9 mouse cellular contexts compared by ENCODE assay signal in the genomic region with DNA sequence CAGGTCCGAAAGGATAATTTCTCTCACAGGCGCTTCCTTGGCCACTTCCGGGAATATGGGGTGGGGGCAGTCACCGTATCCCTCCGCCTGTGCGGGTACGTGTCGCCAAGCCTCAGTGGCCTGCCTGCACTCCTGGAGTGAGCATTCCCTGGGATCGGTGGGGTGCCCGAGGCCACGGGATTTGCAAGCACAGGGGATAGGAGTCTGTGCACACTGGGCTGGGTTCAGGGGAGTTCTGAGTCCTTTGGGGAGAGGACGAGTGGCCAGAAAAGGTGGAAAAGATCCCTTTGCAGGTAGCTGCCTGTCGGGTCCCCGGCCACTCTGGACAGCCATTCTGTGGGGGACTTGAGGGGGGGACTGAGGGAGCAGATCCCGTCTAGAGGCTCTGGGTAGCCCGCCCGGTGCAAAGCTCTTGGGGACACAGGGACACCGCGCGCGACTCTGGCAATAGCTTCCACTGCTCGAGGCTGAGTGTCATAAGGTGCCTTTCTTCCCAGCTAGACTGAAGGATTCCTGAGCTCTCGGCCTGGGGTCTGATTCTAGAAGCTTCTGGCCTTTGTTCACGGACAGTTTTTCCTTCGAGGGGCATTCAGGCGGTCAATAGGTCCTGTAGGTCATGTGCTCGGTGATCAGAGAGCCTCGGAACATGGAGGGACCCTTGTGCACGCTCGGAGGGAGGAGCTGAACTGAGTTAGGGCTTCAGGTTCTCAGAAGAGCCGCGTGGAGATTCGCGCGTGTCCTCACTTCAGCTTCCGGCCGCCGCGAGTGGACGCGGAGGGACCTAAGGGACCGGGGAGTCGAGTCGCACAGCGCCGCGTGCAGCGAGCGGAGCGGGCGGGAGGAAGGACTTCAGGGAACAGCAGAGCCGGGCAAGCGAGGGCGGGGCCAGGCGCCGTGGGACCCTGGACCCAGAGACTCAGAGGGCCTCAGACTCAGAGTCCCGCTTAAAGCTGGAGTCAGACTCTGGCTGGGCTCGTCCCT. TPM values are rescaled to one million over a fixed set of nuclear protein-coding genes. Genes with fewer than 3 reads are reported as not detected.
DNase-seq lines count a peak whose midpoint lies in the region; ATAC-seq and TF ChIP-seq lines count a peak whose summit lies in the region.
"Had no signal": no experiment of that assay in that cellular context is flagged by ENCODE, and none has a peak within 500 bp of the region (broad histone marks: within the 10 kb centered on the region; RNA-seq: fewer than 3 reads in every experiment).

No protein-coding gene starts in this region.

- H3K4me1 ChIP-seq in spleen, adult 2 months (ENCODE audit: control insufficient read depth, insufficient read depth, insufficient read length), result no peaks in the 10 kb centered on the region
- H3K4me1 ChIP-seq in kidney, embryonic 15.5 days, result peaks cover 32% of the 10 kb centered on the region

- no peaks in the 10 kb centered on the region for H3K9me3 ChIP-seq in kidney, embryonic 15.5 days (replicated peaks)

- no peak for TF ChIP-seq POLR2A in spleen, adult 2 months (IDR thresholded peaks at IDR 0.05; ENCODE audit: low read depth, low read length)

- WGBS in spleen, adult 2 months, result 1% methylated on average over 58 of the region's 58 CpGs
- WGBS in kidney, embryonic 15.5 days, result under 1% methylated on average over 58 of the region's 58 CpGs

- H3K4me3 ChIP-seq in spleen, adult 2 months (ENCODE audit: extremely low read depth, insufficient read depth, insufficient read length), result peak overlapping the region; percentile 35; the same call in 1 of the 2 replicates
- peak overlapping the region; percentile 49 for H3K4me3 ChIP-seq in kidney, embryonic 15.5 days (replicated peaks)

- H3K27me3 ChIP-seq in spleen, adult 2 months (ENCODE audit: control insufficient read depth, insufficient read depth, low read length), result peaks cover 4% of the 10 kb centered on the region
- H3K27me3 ChIP-seq in kidney, embryonic 15.5 days, result peaks cover 3% of the 10 kb centered on the region; the same call in 1 of the 2 replicates
- H3K27me3 ChIP-seq in splenic B cell, adult 2 months (ENCODE audit: control insufficient read depth, insufficient read depth, low read length, poor library complexity, severe bottlenecking), result no peaks in the 10 kb centered on the region; the same call in 1 of the 2 replicates

- H3K36me3 ChIP-seq in spleen, adult 2 months (ENCODE audit: control insufficient read depth, insufficient read depth, low read length), result no peaks in the 10 kb centered on the region
- H3K36me3 ChIP-seq in kidney, embryonic 15.5 days, result no peaks in the 10 kb centered on the region
- no peaks in the 10 kb centered on the region for H3K36me3 ChIP-seq in splenic B cell, adult 2 months (ENCODE audit: control insufficient read depth, insufficient read depth, low read length, poor library complexity, severe bottlenecking)

- no peak for DNase-seq in spleen, adult 2 months (ENCODE audit: low read depth in 1 of 2, low spot score in 2 of 2)
- DNase-seq in spleen, postnatal 36 days (ENCODE audit: low spot score in 2 of 2), result no peak
- peak; percentile 39 to 70 for DNase-seq in cerebellum, postnatal 4 days (ENCODE audit: low spot score in 2 of 2)
- peak; percentile 73 to 76 for DNase-seq in heart, adult 18-20 months
- DNase-seq in lung, postnatal 14 days, result peak; percentile 63
- peak; percentile 13 for DNase-seq in splenic B cell, adult 2 months (ENCODE audit: low read depth, low spot score)
- DNase-seq in layer of hippocampus, adult 11-12 months (ENCODE audit: low spot score), result no peak

- TF ChIP-seq CTCF in spleen, adult 2 months (IDR thresholded peaks at IDR 0.05; ENCODE audit: extremely low read depth, insufficient read depth, insufficient read length, insufficient replicate concordance), result no peak

- H3K9ac ChIP-seq in kidney, embryonic 15.5 days, result peak overlapping the region; percentile 53

- no peak overlapping the region for H3K27ac ChIP-seq in spleen, adult 2 months (ENCODE audit: insufficient read depth, low read length)
- peak overlapping the region; percentile 72 for H3K27ac ChIP-seq in kidney, embryonic 15.5 days

- peak; percentile 92 for ATAC-seq in kidney, embryonic 15.5 days (replicated peaks; ENCODE audit: low FRiP score)
- ATAC-seq: Patski had no signal

- peak overlapping the region; percentile 85 for H3K4me2 ChIP-seq in kidney, embryonic 15.5 days

RNA-seq across cellular contexts. Expression of a gene that starts 8.1 kb away (rescaled TPM):
- polyA plus RNA-seq in spleen, adult 2 months (2012; rRNA removed), result 5.0 and 5.9 TPM in 2 replicates
- total RNA-seq in heart, adult 18-20 months (2021), result 10 to 100 TPM; 25.0 to 25.2 TPM
- 118 and 130 TPM in 2 replicates for polyA plus RNA-seq in kidney, embryonic 15.5 days (2015; fragmentation: Nextera tagmentation; extraction: Ambion mirVana)

Comparison
In these comparisons a context has a peak if more than half of its experiments do, and no peak if none do; other contexts are left out.
1. DNase-seq: peak in cerebellum, postnatal 4 days (2 of 2), heart, adult 18-20 months (2 of 2), lung, postnatal 14 days (single experiment) and splenic B cell, adult 2 months (single experiment); none in spleen, adult 2 months (0 of 2), spleen, postnatal 36 days (0 of 2) and layer of hippocampus, adult 11-12 months (single experiment).
2. RNA of a gene that starts 8.1 kb away (polyA plus RNA-seq): 118 to 130 TPM in kidney, embryonic 15.5 days; 5.0 to 5.9 TPM in spleen, adult 2 months; every median in the first group is over 10 times any median in the second.